Mouse (Mus musculus): ENCODE results near the gene Ppp3ca. TPM values are rescaled to one million over a fixed set of nuclear protein-coding genes. Genes with fewer than 3 reads are reported as not detected.

The Ppp3ca gene
- polyA plus RNA-seq, 1 experiment from 2014 or later = 98.2 TPM

DNA sequence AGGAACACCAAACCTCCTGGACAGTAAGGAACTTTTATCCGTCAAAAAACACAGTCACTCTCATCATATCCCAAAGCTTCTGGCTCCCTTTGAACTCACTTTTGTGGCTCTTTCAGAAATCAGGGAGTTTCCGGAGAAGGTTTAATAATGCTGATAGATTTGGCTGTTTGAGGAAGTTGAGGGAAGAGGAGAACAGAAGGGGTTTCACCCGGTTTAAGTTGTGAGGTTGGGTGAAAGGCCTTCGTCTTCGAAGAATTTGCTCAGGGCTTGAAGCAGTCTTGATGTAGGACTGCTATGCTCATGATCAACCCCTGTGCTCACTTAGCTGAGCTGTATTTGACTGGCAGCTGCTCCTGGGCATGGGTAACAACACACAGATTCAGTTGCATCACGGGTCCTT lies 86.2 kb downstream of the Ppp3ca start:
- ATAC-seq (ENCODE audit: low FRiP score, low read depth) = no peak
- Histone ChIP-seq H3K4me1 (peaks cover 3% of the 10 kb centered on the region; the same call in 1 of the 2 replicates), H3K27ac (replicated peaks) (no peak overlapping the region), H3K4me2 (replicated peaks) (no peak overlapping the region), H3K36me3 (no peaks in the 10 kb centered on the region), H3K9ac (replicated peaks) (no peak overlapping the region), H3K9me3 (no peaks in the 10 kb centered on the region), H3K27me3 (no peaks in the 10 kb centered on the region), H3K4me3 (no peak overlapping the region)
- 92% methylated on average over 6 of the region's 6 CpGs for WGBS

- H3K27ac ChIP-seq (replicated peaks) = no peak overlapping the region
- peaks cover 6% of the 10 kb centered on the region; the same call in 1 of the 2 replicates for H3K4me1 ChIP-seq
- WGBS = 97% methylated on average over 12 of the region's 12 CpGs
- no peak overlapping the region for H3K4me3 ChIP-seq
- H3K4me2 ChIP-seq (replicated peaks) = no peak overlapping the region
- ATAC-seq (ENCODE audit: low FRiP score, low read depth) = no peak
- H3K9ac ChIP-seq (replicated peaks) = no peak overlapping the region
- no peaks in the 10 kb centered on the region for H3K36me3 ChIP-seq
- no peaks in the 10 kb centered on the region for H3K9me3 ChIP-seq
- no peaks in the 10 kb centered on the region for H3K27me3 ChIP-seq
These were observed 89.5 kb downstream of the Ppp3ca start for GRCm38 (mm10) chr3:136759446-136759845.

DNA sequence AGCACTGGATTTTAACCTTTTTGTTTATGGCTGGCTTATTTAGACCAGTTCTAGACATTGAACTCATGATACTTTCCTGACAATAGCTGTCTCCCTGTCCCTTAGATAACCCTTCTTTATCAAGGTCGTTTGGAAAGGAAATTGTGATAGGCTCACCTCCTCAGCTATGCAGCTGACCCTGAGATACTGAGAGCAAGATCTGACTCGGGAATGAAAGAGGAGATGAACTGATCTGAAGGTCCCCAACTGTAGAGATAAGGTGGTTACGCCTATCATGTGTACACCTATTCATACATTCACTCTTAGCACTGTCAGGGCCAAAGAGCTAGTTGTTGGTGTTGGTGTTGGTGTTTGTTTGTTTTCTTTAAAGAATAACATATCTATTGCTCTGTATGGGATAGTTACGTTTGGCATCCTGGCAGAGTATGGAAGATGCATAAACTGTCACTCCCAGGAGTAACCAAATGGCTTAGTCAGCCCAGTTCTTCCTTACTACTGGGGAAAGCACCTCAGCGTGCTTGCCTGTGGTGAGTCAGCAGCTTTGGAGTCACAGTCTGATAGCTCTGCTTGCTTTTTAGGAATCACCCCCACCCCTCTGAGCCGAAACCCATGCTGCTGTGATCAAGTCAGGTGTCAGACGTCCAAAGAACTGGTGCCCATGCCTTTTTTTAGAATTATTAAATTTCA lies 91.5 kb downstream of the Ppp3ca start:
- no peaks in the 10 kb centered on the region for H3K36me3 ChIP-seq
- no peak overlapping the region for H3K4me3 ChIP-seq
- H3K27me3 ChIP-seq = no peaks in the 10 kb centered on the region
- H3K9ac ChIP-seq (replicated peaks) = no peak overlapping the region
- H3K9me3 ChIP-seq = no peaks in the 10 kb centered on the region
- H3K27ac ChIP-seq (replicated peaks) = no peak overlapping the region
- ATAC-seq (ENCODE audit: low FRiP score, low read depth) = no peak
- WGBS = 83% methylated on average over 7 of the region's 7 CpGs
- H3K4me2 ChIP-seq (replicated peaks) = no peak overlapping the region
- peaks cover 13% of the 10 kb centered on the region for H3K4me1 ChIP-seq

- Histone ChIP-seq H3K9ac (replicated peaks) (no peak overlapping the region), H3K4me2 (replicated peaks) (no peak overlapping the region), H3K36me3 (no peaks in the 10 kb centered on the region), H3K9me3 (no peaks in the 10 kb centered on the region), H3K27ac (replicated peaks) (no peak overlapping the region), H3K4me1 (peaks cover 13% of the 10 kb centered on the region), H3K27me3 (no peaks in the 10 kb centered on the region), H3K4me3 (no peak overlapping the region)
- WGBS = 71% methylated on average over 1 of the region's 1 CpGs
- no peak for ATAC-seq (ENCODE audit: low FRiP score, low read depth)
These were observed 92.0 kb downstream of the Ppp3ca start for GRCm38 (mm10) chr3:136761979-136762341.

DNA sequence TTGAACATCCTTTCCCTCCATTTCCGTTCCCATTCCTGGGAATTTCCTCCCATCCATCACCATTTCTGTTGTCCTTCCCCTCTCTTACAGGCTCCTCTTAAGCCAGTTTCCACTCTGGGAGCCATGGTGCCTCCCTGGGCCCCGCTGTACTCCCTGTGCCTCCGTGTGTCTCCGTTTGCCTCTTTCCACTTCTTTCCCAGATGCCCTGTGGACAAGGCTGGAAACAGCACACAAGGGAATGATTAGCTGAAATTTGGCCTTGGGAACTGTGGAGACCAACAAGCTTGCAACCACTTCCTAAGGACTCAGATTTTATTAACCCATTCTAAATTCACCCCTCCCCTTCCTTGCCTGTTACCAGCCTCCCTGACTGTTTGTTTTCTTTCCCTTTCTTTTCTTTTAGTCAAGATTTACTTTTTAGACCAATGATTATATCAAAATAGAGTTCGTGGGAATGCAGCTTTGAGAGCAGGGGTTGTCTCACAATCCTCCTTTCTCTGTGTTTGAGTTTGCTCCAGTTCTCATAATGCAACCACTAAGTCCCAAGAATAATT lies 93.9 kb downstream of the Ppp3ca start:
- Histone ChIP-seq H3K4me3 (no peak overlapping the region), H3K9me3 (no peaks in the 10 kb centered on the region), H3K4me2 (replicated peaks) (no peak overlapping the region), H3K4me1 (peaks cover 13% of the 10 kb centered on the region), H3K9ac (replicated peaks) (no peak overlapping the region), H3K36me3 (no peaks in the 10 kb centered on the region), H3K27ac (replicated peaks) (no peak overlapping the region), H3K27me3 (no peaks in the 10 kb centered on the region)
- 79% methylated on average over 5 of the region's 5 CpGs for WGBS
- no peak for ATAC-seq (ENCODE audit: low FRiP score, low read depth)

DNA sequence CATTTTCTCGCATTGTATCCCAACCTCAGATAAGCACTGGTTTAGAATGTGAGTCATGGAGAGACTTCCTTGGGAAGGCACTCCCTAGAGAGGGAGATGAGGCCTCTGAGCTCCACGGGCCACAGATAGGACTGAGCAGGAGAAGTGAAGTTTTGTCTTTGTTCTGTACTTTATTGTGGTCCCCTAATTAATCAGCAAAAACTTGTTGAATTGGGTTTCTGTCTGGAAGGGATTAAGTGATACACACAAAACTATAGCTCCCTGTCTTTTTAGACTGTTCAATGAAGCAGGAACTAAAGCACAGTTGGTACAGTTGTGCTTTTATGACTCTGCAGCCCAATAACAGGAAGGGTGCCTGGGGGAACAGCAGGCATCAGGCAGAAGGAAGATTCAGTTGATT lies 95.6 kb downstream of the Ppp3ca start:
- Histone ChIP-seq H3K27ac (replicated peaks) (no peak overlapping the region), H3K9me3 (no peaks in the 10 kb centered on the region), H3K36me3 (no peaks in the 10 kb centered on the region), H3K9ac (replicated peaks) (no peak overlapping the region), H3K4me1 (peaks cover 13% of the 10 kb centered on the region), H3K4me3 (no peak overlapping the region), H3K27me3 (no peaks in the 10 kb centered on the region), H3K4me2 (replicated peaks) (no peak overlapping the region)
- no peak for ATAC-seq (ENCODE audit: low FRiP score, low read depth)
- WGBS = 50% methylated on average over 2 of the region's 2 CpGs

- no peak for ATAC-seq (ENCODE audit: low FRiP score, low read depth)
- Histone ChIP-seq H3K4me1 (peaks cover 10% of the 10 kb centered on the region), H3K27me3 (no peaks in the 10 kb centered on the region), H3K9ac (replicated peaks) (no peak overlapping the region), H3K9me3 (no peaks in the 10 kb centered on the region), H3K36me3 (no peaks in the 10 kb centered on the region), H3K4me3 (no peak overlapping the region), H3K4me2 (replicated peaks) (no peak overlapping the region), H3K27ac (replicated peaks) (no peak overlapping the region)
- 89% methylated on average over 5 of the region's 5 CpGs for WGBS
These were observed 99.0 kb downstream of the Ppp3ca start for GRCm38 (mm10) chr3:136768775-136769485.

- peaks cover 7% of the 10 kb centered on the region; the same call in 1 of the 2 replicates for H3K4me1 ChIP-seq
- H3K27ac ChIP-seq (replicated peaks) = no peak overlapping the region
- WGBS = 85% methylated on average over 1 of the region's 1 CpGs
- no peaks in the 10 kb centered on the region for H3K9me3 ChIP-seq
- no peak overlapping the region for H3K4me3 ChIP-seq
- H3K9ac ChIP-seq (replicated peaks) = no peak overlapping the region
- no peak for ATAC-seq (ENCODE audit: low FRiP score, low read depth)
- no peaks in the 10 kb centered on the region for H3K27me3 ChIP-seq
- no peaks in the 10 kb centered on the region for H3K36me3 ChIP-seq
- H3K4me2 ChIP-seq (replicated peaks) = no peak overlapping the region
These were observed 99.6 kb downstream of the Ppp3ca start for GRCm38 (mm10) chr3:136769486-136769882.

DNA sequence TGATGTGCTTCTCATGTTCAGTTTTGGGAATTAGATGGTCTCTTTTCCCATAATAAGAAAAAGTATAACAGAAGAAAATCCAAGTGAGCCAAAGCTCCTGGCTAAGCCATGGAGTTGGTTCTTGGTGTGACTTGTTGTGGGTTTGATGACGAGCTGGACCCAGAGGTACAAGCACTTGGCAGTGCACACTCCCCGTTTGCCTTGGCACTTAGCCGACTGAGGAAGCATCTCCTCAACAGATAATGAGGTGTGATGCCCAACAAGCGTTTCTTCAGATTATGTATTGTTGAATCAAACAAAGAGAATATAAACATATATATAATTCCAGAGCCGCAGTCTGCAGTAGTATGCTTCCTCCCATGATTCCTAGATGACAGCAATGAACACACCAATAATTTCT lies 101.8 kb downstream of the Ppp3ca start:
- 91% methylated on average over 5 of the region's 5 CpGs for WGBS
- ATAC-seq (ENCODE audit: low FRiP score, low read depth) = no peak
- H3K4me1 ChIP-seq = no peaks in the 10 kb centered on the region

GRCm38 (mm10) chr3:136773217-136773616 lies 103.3 kb downstream of the Ppp3ca start:
- Histone ChIP-seq H3K36me3 (no peaks in the 10 kb centered on the region), H3K9me3 (no peaks in the 10 kb centered on the region), H3K4me3 (no peak overlapping the region), H3K27me3 (no peaks in the 10 kb centered on the region), H3K27ac (replicated peaks) (no peak overlapping the region), H3K9ac (replicated peaks) (no peak overlapping the region), H3K4me1 (no peaks in the 10 kb centered on the region), H3K4me2 (replicated peaks) (no peak overlapping the region)
- 85% methylated on average over 4 of the region's 4 CpGs for WGBS
- ATAC-seq (ENCODE audit: low FRiP score, low read depth) = no peak

More for the DNA sequence above, 101.8 kb downstream of the Ppp3ca start:
- Histone ChIP-seq H3K4me3 (no peak overlapping the region), H3K9ac (replicated peaks) (no peak overlapping the region), H3K4me2 (replicated peaks) (no peak overlapping the region), H3K9me3 (no peaks in the 10 kb centered on the region), H3K27me3 (no peaks in the 10 kb centered on the region), H3K36me3 (no peaks in the 10 kb centered on the region), H3K27ac (replicated peaks) (no peak overlapping the region)

DNA sequence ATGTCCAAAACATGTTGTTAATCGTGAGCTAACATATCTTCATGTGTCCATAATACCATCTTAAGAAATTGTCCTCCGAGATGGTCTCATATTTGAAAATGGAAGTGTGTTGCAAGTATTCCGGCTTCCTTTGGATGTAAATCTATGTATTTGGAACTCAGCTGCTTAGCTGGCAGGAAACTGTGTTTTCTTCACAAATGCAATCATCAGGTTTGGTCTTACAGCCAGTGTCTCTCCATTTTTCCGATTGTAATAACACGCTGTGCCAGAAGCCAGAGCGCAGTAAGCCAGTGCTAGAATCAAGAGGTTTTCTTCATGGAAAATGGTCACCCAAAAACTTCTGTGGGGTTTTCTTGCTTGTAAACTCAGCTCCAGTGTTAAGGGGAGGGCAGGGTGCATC lies 104.3 kb downstream of the Ppp3ca start:
- Histone ChIP-seq H3K9ac (replicated peaks) (no peak overlapping the region), H3K4me2 (replicated peaks) (no peak overlapping the region), H3K27me3 (no peaks in the 10 kb centered on the region), H3K36me3 (no peaks in the 10 kb centered on the region), H3K9me3 (no peaks in the 10 kb centered on the region), H3K4me1 (no peaks in the 10 kb centered on the region), H3K4me3 (no peak overlapping the region), H3K27ac (replicated peaks) (no peak overlapping the region)
- no peak for ATAC-seq (ENCODE audit: low FRiP score, low read depth)
- WGBS = 95% methylated on average over 6 of the region's 6 CpGs

GRCm38 (mm10) chr3:136776525-136776924 lies 106.6 kb downstream of the Ppp3ca start:
- H3K4me2 ChIP-seq (replicated peaks) = no peak overlapping the region
- WGBS = 95% methylated on average over 4 of the region's 4 CpGs
- H3K27me3 ChIP-seq = no peaks in the 10 kb centered on the region
- no peaks in the 10 kb centered on the region for H3K9me3 ChIP-seq
- H3K4me1 ChIP-seq = no peaks in the 10 kb centered on the region
- no peak overlapping the region for H3K27ac ChIP-seq (replicated peaks)
- H3K36me3 ChIP-seq = no peaks in the 10 kb centered on the region
- no peak overlapping the region for H3K4me3 ChIP-seq
- ATAC-seq (ENCODE audit: low FRiP score, low read depth) = no peak
- no peak overlapping the region for H3K9ac ChIP-seq (replicated peaks)

Measured in midbrain, embryonic 12.5 days (tissue).